Mouse (Mus musculus) lung, adult 2 months (tissue): Measurements from ENCODE around the gene Stradb.
"Not testable (repeated sequence)": the region's sequence is repeated elsewhere in the genome, so short reads cannot be mapped to it uniquely, and the experiment has no call there.

Source experiments
- CTCF ChIP-seq: fragments of 200-500 bp; IDR thresholded peaks from 2 replicates; pipeline ENCODE4 v1.5.1; 2011; ENCODE audit warnings: mild to moderate bottlenecking, low read length, control low read depth; ENCODE audit not compliant: insufficient read depth
- POLR2A ChIP-seq: fragments of 200-500 bp; IDR thresholded peaks from 2 replicates; pipeline ENCODE4 v1.6.1; 2011; ENCODE audit warnings: low read depth, mild to moderate bottlenecking, control low read depth, low read length, borderline replicate concordance; ENCODE audit errors: extremely low read depth

- TF ChIP-seq CTCF, POLR2A: not testable (repeated sequence)
Measured at GRCm38 (mm10) chr1:58958789-58959526, 14.4 kb upstream of the Stradb start.
